Mouse (Mus musculus) splenic B cell, adult 2 months (primary cell): Measurements from ENCODE around the gene Tnxb.

Experiments used
- DNase-seq: peaks from one replicate; pipeline ENCODE4 v3.0.0-alpha.2; 2011; ENCODE audit warnings: low read depth, low spot score
- H3K27me3 ChIP-seq: 2 replicates; pipeline ENCODE4 v1.6.1; 2012; ENCODE audit warnings: mild to moderate bottlenecking, low read length, moderate library complexity, mixed read lengths; ENCODE audit not compliant: control insufficient read depth, poor library complexity, insufficient read depth, severe bottlenecking
- H3K36me3 ChIP-seq: 2 replicates; pipeline ENCODE4 v1.6.1; 2012; ENCODE audit warnings: mild to moderate bottlenecking, low read length, moderate library complexity, mixed read lengths; ENCODE audit not compliant: control insufficient read depth, poor library complexity, insufficient read depth, severe bottlenecking

The Tnxb gene

DNA sequence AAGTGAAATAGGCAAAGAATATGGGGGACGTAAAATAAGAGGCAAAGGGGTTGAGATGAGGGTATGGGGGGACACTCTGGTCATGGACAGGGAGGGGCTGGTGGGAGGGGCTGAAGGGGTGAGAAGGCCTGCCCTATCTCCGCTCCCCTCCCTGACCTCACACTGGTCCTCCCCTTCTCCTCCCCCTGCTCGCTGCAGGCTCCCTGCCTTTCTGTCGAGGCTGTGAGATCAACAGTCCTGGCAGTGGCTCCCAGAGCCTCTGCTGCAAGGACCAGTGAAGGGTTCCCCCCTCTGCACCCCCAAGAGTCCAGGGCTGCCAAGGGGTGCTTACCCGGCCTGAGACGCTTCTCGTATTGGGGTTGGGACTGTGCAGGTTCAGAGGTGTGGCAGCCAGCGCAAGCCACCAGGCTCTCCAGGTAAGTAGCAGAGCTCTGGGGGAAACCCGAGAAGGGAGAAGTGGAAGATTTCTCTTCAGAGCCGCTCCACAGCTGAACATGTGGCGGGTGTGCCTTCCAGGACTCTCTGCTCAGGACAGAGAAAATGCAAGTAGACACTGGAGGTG lies 10.0 kb upstream of the Tnxb start:
- H3K36me3 ChIP-seq = no peaks in the 10 kb centered on the region
- DNase-seq = no peak
- H3K27me3 ChIP-seq = peaks cover 6% of the 10 kb centered on the region; the same call in 1 of the 2 replicates

DNA sequence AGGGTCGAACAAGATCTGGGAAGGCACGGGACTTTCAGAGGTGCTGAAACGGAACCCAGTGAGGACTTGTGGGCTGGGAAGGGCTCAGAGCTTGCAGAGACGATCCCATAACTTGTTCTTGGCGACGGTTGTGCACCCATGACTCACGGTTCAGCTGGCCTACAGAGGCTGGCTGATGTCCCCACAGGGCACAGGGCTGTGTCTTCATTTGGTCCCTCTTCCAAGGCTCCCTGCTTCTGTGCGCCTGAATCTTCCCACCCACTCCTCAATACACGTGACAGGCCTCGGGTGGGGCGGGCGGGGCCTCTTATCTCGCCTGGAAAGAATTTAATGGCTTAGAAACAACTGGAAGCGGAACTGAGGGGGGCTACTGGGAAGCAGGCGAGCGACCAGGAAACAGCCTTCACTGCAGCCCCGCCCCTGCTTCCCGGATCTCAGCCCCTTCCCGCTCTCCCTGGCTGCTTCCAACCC lies 9.2 kb upstream of the Tnxb start:
- Histone ChIP-seq H3K36me3 (no peaks in the 10 kb centered on the region), H3K27me3 (peaks cover 6% of the 10 kb centered on the region; the same call in 1 of the 2 replicates)
- no peak for DNase-seq

DNA sequence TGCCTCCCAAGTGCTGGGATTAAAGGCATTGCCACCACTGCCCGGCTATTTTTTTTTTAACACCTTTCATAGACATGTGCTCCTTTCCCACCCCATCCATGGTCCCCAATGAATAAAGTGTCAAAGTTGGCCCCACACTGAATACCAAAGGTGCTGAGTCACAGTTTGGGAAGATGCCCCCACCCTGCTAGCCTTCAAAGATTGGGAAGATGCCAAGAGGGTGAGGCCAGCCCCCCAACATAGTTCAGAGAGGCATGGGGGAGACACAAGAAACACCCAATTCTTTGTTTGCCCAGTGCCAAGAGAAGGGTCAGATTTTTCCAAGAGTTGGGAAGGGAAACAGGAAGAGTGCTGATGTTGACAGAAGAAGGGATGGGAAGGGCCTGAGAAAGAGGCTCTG lies 7.9 kb upstream of the Tnxb start:
- Histone ChIP-seq H3K36me3 (no peaks in the 10 kb centered on the region), H3K27me3 (peaks cover 6% of the 10 kb centered on the region; the same call in 1 of the 2 replicates)
- no peak for DNase-seq

DNA sequence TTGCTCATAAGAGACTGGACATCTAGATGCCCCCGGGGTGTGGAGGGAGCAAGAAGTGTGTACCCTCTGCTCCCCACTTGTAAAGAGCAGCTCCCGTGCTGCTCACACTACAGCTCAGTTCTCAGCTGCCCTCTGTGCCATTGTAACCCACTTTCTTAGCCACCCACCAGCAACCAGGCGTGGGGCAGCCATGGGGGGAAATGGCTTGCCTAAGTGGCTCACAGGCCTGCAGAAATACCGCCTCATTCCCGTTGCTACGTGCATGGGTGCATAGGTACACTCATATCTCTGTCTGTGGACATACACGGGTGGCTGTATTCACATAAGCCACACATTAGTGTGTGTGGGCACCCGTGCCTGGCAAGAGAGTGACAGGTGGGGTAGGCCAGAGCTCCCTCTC lies 7.4 kb upstream of the Tnxb start:
- Histone ChIP-seq H3K36me3 (no peaks in the 10 kb centered on the region), H3K27me3 (peaks cover 6% of the 10 kb centered on the region; the same call in 1 of the 2 replicates)
- no peak for DNase-seq

DNA sequence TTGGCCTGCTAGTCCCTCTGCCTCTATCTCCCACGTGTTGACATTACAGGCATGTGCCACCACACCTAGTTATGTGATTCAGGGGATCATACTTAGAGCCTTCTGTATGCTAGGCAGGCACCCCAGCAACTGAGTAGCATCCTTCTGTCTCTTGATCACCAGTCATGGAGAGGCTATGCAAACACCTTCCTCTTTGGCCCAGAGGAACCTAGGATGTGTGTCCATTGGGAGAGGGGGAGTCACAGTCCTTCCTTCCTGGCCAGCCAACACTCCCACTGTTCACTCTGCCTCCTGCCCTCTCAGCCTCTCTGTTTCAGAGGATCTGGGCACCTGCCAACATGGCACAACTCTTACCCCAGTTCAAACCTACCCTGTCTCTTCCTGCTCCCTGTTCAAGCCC lies 6.8 kb upstream of the Tnxb start:
- DNase-seq = no peak
- H3K27me3 ChIP-seq = peaks cover 6% of the 10 kb centered on the region; the same call in 1 of the 2 replicates
- no peaks in the 10 kb centered on the region for H3K36me3 ChIP-seq

DNA sequence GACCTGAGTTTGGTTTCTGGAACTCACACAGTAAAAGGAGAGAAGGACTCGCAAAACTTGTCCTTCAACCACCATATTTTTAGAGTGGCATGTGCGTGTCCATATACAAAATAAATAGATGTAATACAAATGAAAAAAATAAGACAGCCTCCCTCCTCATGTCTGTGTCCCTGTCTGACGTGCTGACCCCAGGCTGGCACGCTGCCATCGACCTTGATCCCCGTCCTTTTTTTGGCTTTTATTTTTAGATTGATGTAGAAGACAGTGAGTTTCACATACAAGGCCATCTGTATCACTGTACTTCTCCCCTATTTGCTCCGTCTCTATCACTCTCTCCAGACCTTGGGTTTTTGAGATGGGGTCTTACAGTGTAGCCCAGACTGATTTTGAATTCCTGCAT lies 5.9 kb upstream of the Tnxb start:
- no peak for DNase-seq
- peaks cover 6% of the 10 kb centered on the region; the same call in 1 of the 2 replicates for H3K27me3 ChIP-seq
- H3K36me3 ChIP-seq = no peaks in the 10 kb centered on the region

DNA sequence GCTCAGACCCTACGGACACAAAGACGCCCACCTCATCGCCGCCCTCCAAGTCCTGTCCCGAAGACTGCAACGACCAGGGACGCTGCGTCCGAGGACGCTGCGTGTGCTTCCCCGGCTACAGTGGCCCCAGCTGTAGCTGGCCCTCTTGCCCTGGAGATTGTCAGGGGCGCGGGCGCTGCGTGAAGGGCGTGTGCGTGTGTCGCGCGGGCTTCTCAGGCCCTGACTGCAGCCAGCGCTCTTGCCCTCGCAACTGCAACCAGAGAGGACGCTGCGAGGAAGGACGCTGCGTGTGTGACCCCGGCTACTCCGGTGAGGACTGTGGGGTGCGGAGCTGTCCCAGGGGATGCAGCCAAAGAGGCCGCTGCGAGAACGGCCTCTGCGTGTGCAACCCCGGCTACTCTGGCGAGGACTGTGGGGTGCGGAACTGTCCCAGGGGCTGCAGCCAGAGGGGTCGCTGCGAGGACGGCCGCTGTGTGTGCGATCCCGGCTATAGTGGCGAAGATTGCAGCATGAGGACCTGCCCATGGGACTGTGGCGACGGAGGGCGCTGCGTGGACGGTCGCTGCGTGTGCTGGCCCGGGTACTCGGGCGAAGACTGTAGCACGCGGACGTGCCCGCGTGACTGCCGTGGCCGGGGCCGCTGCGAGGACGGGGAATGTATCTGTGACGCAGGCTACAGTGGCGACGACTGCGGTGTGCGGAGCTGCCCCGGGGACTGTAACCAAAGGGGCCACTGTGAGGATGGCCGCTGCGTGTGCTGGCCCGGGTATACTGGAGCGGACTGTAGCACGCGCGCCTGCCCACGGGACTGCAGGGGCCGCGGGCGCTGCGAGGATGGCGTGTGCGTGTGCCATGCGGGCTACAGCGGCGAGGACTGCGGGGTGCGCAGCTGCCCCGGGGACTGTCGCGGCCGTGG lies 1.1 kb downstream of the Tnxb start:
- no peak for DNase-seq
- Histone ChIP-seq H3K36me3 (no peaks in the 10 kb centered on the region), H3K27me3 (no peaks in the 10 kb centered on the region; the same call in 1 of the 2 replicates)

DNA sequence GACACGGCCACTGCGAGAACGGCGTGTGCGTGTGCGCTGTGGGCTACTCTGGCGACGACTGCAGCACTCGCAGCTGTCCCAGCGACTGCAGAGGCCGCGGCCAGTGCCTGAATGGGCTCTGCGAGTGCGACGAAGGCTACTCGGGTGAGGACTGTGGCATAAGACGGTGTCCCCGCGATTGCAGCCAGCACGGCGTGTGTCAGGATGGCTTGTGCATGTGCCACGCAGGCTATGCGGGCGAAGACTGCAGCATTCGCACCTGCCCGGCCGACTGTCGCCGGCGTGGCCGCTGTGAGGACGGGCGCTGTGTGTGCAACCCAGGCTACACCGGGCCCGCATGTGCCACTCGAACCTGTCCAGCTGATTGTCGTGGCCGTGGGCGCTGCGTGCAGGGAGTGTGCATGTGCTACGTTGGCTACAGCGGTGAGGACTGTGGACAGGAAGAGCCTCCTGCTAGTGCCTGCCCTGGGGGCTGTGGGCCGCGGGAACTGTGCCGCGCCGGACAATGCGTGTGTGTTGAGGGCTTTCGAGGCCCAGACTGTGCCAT lies 2.0 kb downstream of the Tnxb start:
- Histone ChIP-seq H3K36me3 (no peaks in the 10 kb centered on the region), H3K27me3 (no peaks in the 10 kb centered on the region; the same call in 1 of the 2 replicates)
- DNase-seq = no peak

DNA sequence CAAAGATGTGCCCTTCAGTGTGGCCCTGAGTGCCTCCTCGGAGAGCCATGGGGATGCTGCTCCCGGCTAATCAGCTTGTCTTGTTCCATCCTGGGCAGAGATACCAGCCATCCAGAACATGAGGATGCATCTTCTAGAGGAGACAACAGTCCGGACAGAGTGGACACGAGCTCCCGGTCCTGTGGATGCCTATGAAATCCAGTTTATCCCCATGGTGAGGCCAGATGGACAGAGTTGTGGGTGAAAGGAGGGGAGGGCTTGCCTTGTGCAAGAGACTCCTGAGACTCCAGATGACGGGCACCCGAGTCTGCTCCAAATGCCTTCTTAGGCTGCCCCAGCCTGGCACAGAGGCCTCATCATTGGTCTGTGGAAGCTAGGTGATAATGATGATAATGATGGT lies 2.8 kb downstream of the Tnxb start:
- DNase-seq = no peak
- Histone ChIP-seq H3K27me3 (no peaks in the 10 kb centered on the region; the same call in 1 of the 2 replicates), H3K36me3 (no peaks in the 10 kb centered on the region)

DNA sequence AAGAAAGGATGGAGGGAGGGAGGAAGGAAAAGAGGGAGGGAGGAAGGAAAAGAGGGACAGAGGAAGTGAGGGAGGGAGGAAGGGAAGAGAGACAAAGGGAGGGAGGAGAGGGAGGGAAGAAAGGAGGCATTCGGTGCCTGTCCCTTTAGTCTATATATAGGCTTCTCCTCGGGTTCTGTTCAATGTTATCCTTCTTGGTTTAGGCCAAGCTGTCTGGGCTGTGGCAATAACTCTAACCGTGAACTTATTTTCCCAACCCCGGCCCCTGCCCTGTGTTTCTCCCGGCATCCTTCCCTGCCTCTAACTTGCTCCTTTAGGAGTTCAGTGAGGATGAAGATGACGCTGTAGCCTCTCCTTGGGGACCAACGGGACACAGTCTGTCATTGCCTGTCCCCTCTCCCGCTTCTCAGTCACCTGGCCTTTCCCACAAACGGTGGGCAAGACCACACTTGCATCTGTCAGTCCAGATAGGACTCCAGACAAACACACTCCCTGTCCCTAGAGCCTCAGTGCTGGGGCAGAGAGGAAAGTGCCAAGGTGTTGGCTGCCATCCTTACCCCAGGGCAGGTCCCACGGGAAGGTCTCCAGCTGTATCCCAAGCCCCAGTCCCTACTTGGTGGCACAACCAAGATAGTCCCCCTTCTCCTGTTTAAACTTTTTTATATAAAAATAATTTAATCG lies 4.3 kb downstream of the Tnxb start:
- Histone ChIP-seq H3K36me3 (no peaks in the 10 kb centered on the region), H3K27me3 (no peaks in the 10 kb centered on the region; the same call in 1 of the 2 replicates)
- DNase-seq = no peak

DNA sequence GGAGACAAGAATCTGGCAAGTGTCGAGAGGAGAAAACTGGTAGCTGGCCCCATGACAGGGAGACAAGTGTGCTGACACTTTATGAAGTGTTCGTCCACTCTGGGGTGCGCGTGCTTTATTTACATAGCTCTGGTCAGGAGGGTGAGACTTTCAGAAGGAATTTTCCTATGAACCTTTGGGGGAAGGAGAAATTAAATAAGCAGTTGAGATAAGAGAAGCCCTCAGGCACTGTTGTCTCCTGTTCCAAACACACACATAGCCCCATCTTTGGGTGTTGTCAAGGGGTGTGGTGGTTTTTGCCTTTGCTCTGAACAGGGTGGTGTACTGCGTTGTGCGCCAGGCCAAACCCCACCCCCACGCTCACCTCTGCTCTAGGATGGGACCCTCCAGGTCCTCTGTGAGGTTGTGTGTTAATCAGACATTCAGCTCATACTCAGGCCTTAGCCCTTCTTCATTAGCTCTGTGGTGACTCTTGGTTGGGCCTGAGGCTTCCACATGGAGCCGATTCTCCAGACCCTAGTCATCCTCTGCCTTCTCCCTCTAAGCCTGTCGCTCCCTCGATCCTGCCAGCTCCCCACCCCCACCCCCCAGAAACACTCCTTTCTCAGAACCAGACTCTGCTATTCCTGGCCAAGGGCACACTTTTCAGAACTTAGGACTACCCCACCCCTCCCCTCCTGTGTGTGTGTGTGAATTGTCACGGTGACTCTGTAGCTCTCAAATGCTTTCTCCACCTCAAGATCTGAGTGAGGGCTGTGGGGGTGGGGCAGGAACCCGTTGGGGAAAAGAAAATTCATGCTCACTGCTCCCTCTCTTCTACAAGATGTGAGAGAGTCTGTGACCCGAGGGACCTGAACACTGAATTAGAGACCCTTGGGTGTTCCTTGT lies 5.1 kb downstream of the Tnxb start:
- DNase-seq = no peak
- Histone ChIP-seq H3K27me3 (no peaks in the 10 kb centered on the region; the same call in 1 of the 2 replicates), H3K36me3 (no peaks in the 10 kb centered on the region)

DNA sequence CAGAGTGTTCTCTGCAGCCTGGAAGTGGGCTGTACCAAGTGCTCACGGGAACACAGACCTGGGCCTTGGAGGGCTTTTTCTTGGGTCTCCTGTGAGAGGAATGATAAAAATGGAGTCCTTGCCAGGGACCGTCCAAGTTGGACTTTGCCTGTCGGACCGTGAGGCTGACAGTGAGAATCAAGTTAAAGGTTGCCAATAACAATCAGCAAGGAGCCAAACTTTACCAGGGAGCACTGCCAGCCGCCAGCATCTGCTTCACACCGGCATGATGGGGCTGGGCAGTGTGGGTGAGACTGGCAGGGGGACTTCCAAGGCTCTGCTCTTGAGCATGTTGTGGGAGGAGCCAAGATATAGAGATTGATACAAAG lies 5.7 kb downstream of the Tnxb start:
- Histone ChIP-seq H3K36me3 (no peaks in the 10 kb centered on the region), H3K27me3 (no peaks in the 10 kb centered on the region)
- DNase-seq = no peak

DNA sequence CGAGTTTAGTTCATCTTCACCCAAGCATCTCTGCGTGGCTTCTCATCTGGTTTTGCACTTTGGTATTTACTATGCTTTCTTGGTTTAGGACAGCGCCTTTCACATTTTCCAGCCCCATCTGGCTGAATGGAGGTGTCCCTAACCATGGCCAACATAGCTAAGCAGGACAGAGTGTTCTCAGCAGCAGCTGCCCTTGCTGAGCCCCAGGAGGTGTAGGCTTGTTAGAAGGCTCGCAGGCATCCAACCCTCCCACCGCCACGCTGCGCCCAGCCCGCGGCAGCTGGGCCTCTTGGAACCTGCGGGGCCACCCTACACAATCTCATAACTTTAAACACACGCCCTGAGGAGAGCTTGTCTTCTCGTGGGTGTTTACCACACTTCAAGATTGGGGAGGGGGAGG lies 6.3 kb downstream of the Tnxb start:
- H3K27me3 ChIP-seq = no peaks in the 10 kb centered on the region
- DNase-seq = no peak

DNA sequence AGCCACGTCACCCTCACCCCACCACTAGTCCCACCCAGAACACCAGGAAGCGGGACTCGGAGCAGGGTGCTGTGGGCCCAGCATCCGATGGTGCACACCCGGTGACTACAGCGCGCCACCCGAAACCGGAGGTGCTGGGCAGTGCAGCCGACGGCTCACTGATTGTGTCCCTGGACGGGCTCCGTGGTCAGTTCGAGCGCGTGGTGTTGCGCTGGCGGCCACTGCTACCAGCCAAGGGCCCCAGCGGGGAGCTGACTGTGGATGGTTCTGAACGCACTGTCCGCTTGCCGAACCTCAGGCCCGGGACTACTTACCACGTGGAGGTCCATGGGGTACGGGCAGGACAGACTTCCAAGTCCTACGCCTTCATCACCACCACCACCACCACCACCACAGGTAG lies 9.9 kb downstream of the Tnxb start:
- Histone ChIP-seq H3K27me3 (no peaks in the 10 kb centered on the region), H3K36me3 (no peaks in the 10 kb centered on the region)
- DNase-seq = no peak

More for the DNA sequence above, 6.3 kb downstream of the Tnxb start:
- no peaks in the 10 kb centered on the region for H3K36me3 ChIP-seq
